10 mouse cellular contexts compared by ENCODE assay signal in the genomic region with DNA sequence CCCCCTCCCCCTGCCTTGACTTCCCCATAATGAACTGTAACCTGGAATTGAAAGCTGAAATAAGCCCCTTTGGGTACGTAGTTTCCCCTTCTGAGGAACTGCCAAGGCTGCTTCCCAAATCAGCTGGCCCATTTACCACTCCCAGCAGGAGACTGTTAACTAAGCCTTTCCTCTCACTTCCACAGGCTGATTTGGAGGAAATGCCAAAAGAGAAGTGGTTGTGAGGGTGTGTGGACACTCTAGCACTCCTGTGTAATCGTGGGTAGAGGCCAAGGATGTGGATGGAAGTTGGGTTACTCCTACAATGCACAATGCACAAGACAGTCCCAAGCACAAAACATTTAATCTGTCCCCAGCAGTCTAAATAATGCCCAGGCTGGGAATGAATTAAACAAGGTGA. TPM values are rescaled to one million over a fixed set of nuclear protein-coding genes. Genes with fewer than 3 reads are reported as not detected.
A peak's percentile ranks its signal among the peaks of the same experiment; 100 is the strongest.
DNase-seq lines count a peak whose midpoint lies in the region; ATAC-seq and TF ChIP-seq lines count a peak whose summit lies in the region.
"Had no signal": no experiment of that assay in that cellular context is flagged by ENCODE, and none has a peak within 500 bp of the region (broad histone marks: within the 10 kb centered on the region; RNA-seq: fewer than 3 reads in every experiment).

No protein-coding gene starts in this region.

- H3K27me3 ChIP-seq in embryonic facial prominence, embryonic 13.5 days: peaks cover 32% of the 10 kb centered on the region
- peaks cover 51% of the 10 kb centered on the region for H3K27me3 ChIP-seq in embryonic facial prominence, embryonic 10.5 days (replicated peaks; ENCODE audit: low read depth, poor library complexity, severe bottlenecking)
- H3K27me3 ChIP-seq in liver, adult 2 months (ENCODE audit: control insufficient read depth, insufficient read depth, low read length): no peaks in the 10 kb centered on the region
- no peaks in the 10 kb centered on the region for H3K27me3 ChIP-seq in intestine, embryonic 16.5 days (replicated peaks; ENCODE audit: control insufficient read depth, insufficient read depth, low read length)
- no peaks in the 10 kb centered on the region for H3K27me3 ChIP-seq in myocyte (ENCODE audit: control insufficient read depth, insufficient read depth, insufficient read length)

- TF ChIP-seq CTCF in liver, adult 2 months (IDR thresholded peaks at IDR 0.05; ENCODE audit: low read depth, low read length): no peak

- H3K9me3 ChIP-seq in embryonic facial prominence, embryonic 13.5 days: 0 out of 2 replicates have a peak, but pooled peaks cover 4% of the 10 kb centered on the region
- H3K9me3 ChIP-seq in embryonic facial prominence, embryonic 10.5 days: 0 out of 2 replicates have a peak, but pooled peaks cover 2% of the 10 kb centered on the region
- no peaks in the 10 kb centered on the region for H3K9me3 ChIP-seq in intestine, embryonic 16.5 days (ENCODE audit: control insufficient read depth, low read length)

- no peak for TF ChIP-seq POLR2A in liver, adult 2 months (IDR thresholded peaks at IDR 0.05; ENCODE audit: extremely low read depth, insufficient read depth, low read length)
- TF ChIP-seq POLR2A in myocyte (IDR thresholded peaks at IDR 0.05; ENCODE audit: insufficient read length, low read depth): no peak

- WGBS in embryonic facial prominence, embryonic 13.5 days: 73% methylated on average over 2 of the region's 2 CpGs
- 65% methylated on average over 2 of the region's 2 CpGs for WGBS in embryonic facial prominence, embryonic 10.5 days
- WGBS in liver, adult 2 months: 69% methylated on average over 2 of the region's 2 CpGs
- WGBS in intestine, embryonic 16.5 days: 67% methylated on average over 2 of the region's 2 CpGs

- no peak for DNase-seq in embryonic facial prominence, embryonic 10.5 days (ENCODE audit: low spot score)
- DNase-seq in liver, adult 2 months (ENCODE audit: extremely low read depth, low read depth, low spot score): peak; percentile 26
- no peak for DNase-seq in liver
- DNase-seq in retina, embryonic 14.5 days (ENCODE audit: low spot score): no peak
- DNase-seq in adrenal gland, postnatal 10 days: no peak
- DNase-seq: cerebellum, adult 9-11 months; layer of hippocampus, adult 9-11 months had no signal

- H3K4me1 ChIP-seq in embryonic facial prominence, embryonic 13.5 days: peaks cover 31% of the 10 kb centered on the region
- H3K4me1 ChIP-seq in embryonic facial prominence, embryonic 10.5 days: peaks cover 24% of the 10 kb centered on the region
- H3K4me1 ChIP-seq in liver, adult 2 months (ENCODE audit: control insufficient read depth, insufficient read depth, low read length): peaks cover 15% of the 10 kb centered on the region
- peaks cover 38% of the 10 kb centered on the region for H3K4me1 ChIP-seq in intestine, embryonic 16.5 days (ENCODE audit: control insufficient read depth, insufficient read depth, low read length)

- no peaks in the 10 kb centered on the region for H3K36me3 ChIP-seq in embryonic facial prominence, embryonic 13.5 days
- no peaks in the 10 kb centered on the region for H3K36me3 ChIP-seq in embryonic facial prominence, embryonic 10.5 days (replicated peaks)
- no peaks in the 10 kb centered on the region for H3K36me3 ChIP-seq in liver, adult 2 months (ENCODE audit: control insufficient read depth, insufficient read depth, low read length)
- H3K36me3 ChIP-seq in intestine, embryonic 16.5 days (ENCODE audit: control insufficient read depth, insufficient read depth, low read length): no peaks in the 10 kb centered on the region
- no peaks in the 10 kb centered on the region for H3K36me3 ChIP-seq in myocyte (ENCODE audit: control insufficient read depth, insufficient read depth)

- peaks cover 19% of the 10 kb centered on the region; the same call in 1 of the 2 replicates for H3K79me2 ChIP-seq in liver, adult 2 months (ENCODE audit: control insufficient read depth, insufficient read depth, low read length)
- peaks cover 15% of the 10 kb centered on the region for H3K79me2 ChIP-seq in myocyte (ENCODE audit: control insufficient read depth, insufficient read depth)

- no peak overlapping the region for H3K9ac ChIP-seq in embryonic facial prominence, embryonic 13.5 days
- H3K9ac ChIP-seq in liver, adult 2 months (ENCODE audit: low read depth, low read length): no peak overlapping the region
- H3K9ac ChIP-seq in intestine, embryonic 16.5 days (ENCODE audit: low read depth, low read length): peak overlapping the region; percentile 91; the same call in 1 of the 2 replicates

- H3ac ChIP-seq in myocyte (ENCODE audit: control insufficient read depth, insufficient read length): peak overlapping the region; percentile 86

- peak overlapping the region; percentile 97; the same call in 1 of the 2 replicates for H3K4me2 ChIP-seq in embryonic facial prominence, embryonic 13.5 days
- H3K4me2 ChIP-seq in intestine, embryonic 16.5 days (ENCODE audit: low read depth, low read length): peak overlapping the region; percentile 86; the same call in 1 of the 2 replicates
- H3K4me2 ChIP-seq in myocyte (ENCODE audit: low read depth): peak overlapping the region; percentile 81

- H3K27ac ChIP-seq in embryonic facial prominence, embryonic 13.5 days: no peak overlapping the region
- no peak overlapping the region for H3K27ac ChIP-seq in embryonic facial prominence, embryonic 10.5 days (replicated peaks)
- H3K27ac ChIP-seq in liver, adult 2 months (replicated peaks; ENCODE audit: insufficient read depth, low read depth, low read length): no peak overlapping the region; the same call in 1 of the 2 replicates
- peak overlapping the region; percentile 91; the same call in 1 of the 2 replicates for H3K27ac ChIP-seq in intestine, embryonic 16.5 days (ENCODE audit: low read length)

- 0 out of 2 replicates have a peak overlapping the region, but pooled peaks have one; percentile 63 for H3K4me3 ChIP-seq in embryonic facial prominence, embryonic 13.5 days
- no peak overlapping the region for H3K4me3 ChIP-seq in embryonic facial prominence, embryonic 10.5 days
- H3K4me3 ChIP-seq in liver, adult 2 months (ENCODE audit: insufficient read depth, low read depth, low read length): no peak overlapping the region
- peak overlapping the region; percentile 77 for H3K4me3 ChIP-seq in intestine, embryonic 16.5 days (ENCODE audit: low read length)
- peak overlapping the region; percentile 65 for H3K4me3 ChIP-seq in myocyte

- ATAC-seq in embryonic facial prominence, embryonic 13.5 days (ENCODE audit: insufficient number of reproducible peaks, insufficient read depth, low FRiP score, low TSS enrichment, low read depth): no peak
- no peak for ATAC-seq in intestine, embryonic 16.5 days

TF ChIP-seq in myocyte, 11 proteins besides CTCF, POLR2A, EP300 and RAD21:
- no peak for TF ChIP-seq MYOD1 (IDR thresholded peaks at IDR 0.05; ENCODE audit: control insufficient read depth in 1 of 3, insufficient read length in 2 of 3, low read depth in 2 of 3)
- TF ChIP-seq TCF3 (IDR thresholded peaks at IDR 0.05; ENCODE audit: insufficient read length, low read depth): no peak
- no peak for TF ChIP-seq E2F4 (IDR thresholded peaks at IDR 0.05; ENCODE audit: insufficient read depth)
- no peak for TF ChIP-seq MAX (IDR thresholded peaks at IDR 0.05; ENCODE audit: low read depth)
- no peak for TF ChIP-seq TCF12 (IDR thresholded peaks at IDR 0.05; ENCODE audit: insufficient read depth, poor library complexity, severe bottlenecking)
- no peak for TF ChIP-seq POLR2AphosphoS2 (IDR thresholded peaks at IDR 0.05; ENCODE audit: insufficient read length, low read depth)
- no peak for TF ChIP-seq CEBPB (IDR thresholded peaks at IDR 0.05; ENCODE audit: insufficient read depth, poor library complexity, severe bottlenecking)

RNA-seq across cellular contexts. Expression of gene Rin3, which starts 0.7 kb away (rescaled TPM):
- 5.6 and 6.1 TPM in 2 replicates for polyA plus RNA-seq in embryonic facial prominence, embryonic 13.5 days (2015; fragmentation: Nextera tagmentation; extraction: Ambion mirVana)
- polyA plus RNA-seq in embryonic facial prominence, embryonic 10.5 days (2016; fragmentation: Nextera tagmentation; extraction: Ambion mirVana): 3.8 and 4.0 TPM in 2 replicates
- 4.9 and 9.2 TPM in 2 replicates for total RNA-seq in liver, adult 2 months (2014; rRNA removed)
- 8.4 and 12.0 TPM in 2 replicates for polyA plus RNA-seq in liver, adult 2 months (2012; rRNA removed)
- polyA plus RNA-seq in intestine, embryonic 16.5 days (2015; fragmentation: Nextera tagmentation; extraction: Ambion mirVana): 10.1 and 10.3 TPM in 2 replicates
- polyA plus RNA-seq in myocyte (2012; fragmentation: generic; extraction: Trizol): 23.4 TPM
- 10 to 100 TPM; 19.2 to 21.6 TPM for total RNA-seq in adrenal gland, postnatal 10 days (2021)

Comparison
In these comparisons a context has a peak if more than half of its experiments do, and no peak if none do; other contexts are left out.
1. H3K4me3 ChIP-seq: peak in embryonic facial prominence, embryonic 13.5 days (single experiment), intestine, embryonic 16.5 days (single experiment) and myocyte (single experiment); none in embryonic facial prominence, embryonic 10.5 days (single experiment) and liver, adult 2 months (single experiment).
2. Peak in every context shown above with its lines, with median percentiles within 50 percentile points of each other: H3K4me2 ChIP-seq.